ENCODE assay signal across 18 mouse cellular contexts in the genomic region with DNA sequence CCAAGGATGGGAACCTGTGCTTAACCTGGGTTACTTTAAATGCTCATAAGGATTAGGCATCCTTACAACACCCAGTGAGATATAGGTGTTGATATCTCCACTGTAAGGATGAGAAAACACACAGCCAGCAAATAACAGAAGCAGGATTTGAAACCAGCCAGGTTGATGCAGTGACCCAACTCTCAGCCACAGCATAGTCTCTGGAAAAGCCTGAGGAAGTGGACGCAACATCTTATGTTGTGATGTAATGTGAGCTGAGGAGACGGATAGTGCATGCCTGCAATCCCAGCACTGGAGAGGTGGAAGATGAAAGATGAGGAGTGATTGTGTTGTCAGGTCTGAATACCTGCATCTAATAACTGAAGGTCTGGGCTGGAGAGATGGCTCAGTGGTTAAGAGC. TPM values are rescaled to one million over a fixed set of nuclear protein-coding genes. Genes with fewer than 3 reads are reported as not detected.
DNase-seq lines count a peak whose midpoint lies in the region; ATAC-seq lines count a peak whose summit lies in the region.
"Had no signal": no experiment of that assay in that cellular context is flagged by ENCODE, and none has a peak within 500 bp of the region (broad histone marks: within the 10 kb centered on the region; RNA-seq: fewer than 3 reads in every experiment).

No protein-coding gene starts in this region.

- no peak for DNase-seq in cerebellum, adult 9-11 months
- DNase-seq: adrenal gland, adult 2 months; adrenal gland, adult 8-10 months; adrenal gland, postnatal 10 days; adrenal gland, postnatal 14 days; adrenal gland, postnatal 25 days; adrenal gland, postnatal 36 days; B cell, adult 2 months; cerebellum, adult 11 months; cerebellum, adult 11-12 months; cerebellum, adult 18-20 months had no signal

- peak; percentile 61 for ATAC-seq in granulocyte monocyte progenitor cell, adult 5-6 weeks (replicated peaks; ENCODE audit: poor library complexity, severe bottlenecking)
- ATAC-seq in megakaryocyte progenitor cell, adult 5-6 weeks (replicated peaks; ENCODE audit: poor library complexity) = peak; percentile 50
- ATAC-seq in erythroblast, adult 5-6 weeks (replicated peaks; ENCODE audit: low FRiP score, poor library complexity, severe bottlenecking) = no peak
- ATAC-seq: activated CD4-positive, CD25-positive, alpha-beta regulatory T cell, adult 4 months; CD4-positive, CD25-positive, alpha-beta regulatory T cell, adult 4 months; Patski had no signal

RNA-seq across cellular contexts. Expression of gene Mylk, which starts 22.4 kb away (rescaled TPM):
- 0.17 and 0.92 TPM in 2 replicates for total RNA-seq in granulocyte monocyte progenitor cell, adult 5-6 weeks (2014; fragmentation: Nextera tagmentation)
- 3.1 and 4.3 TPM in 2 replicates for total RNA-seq in granulocyte monocyte progenitor cell, adult 5-6 weeks (2017)
- total RNA-seq in megakaryocyte progenitor cell, adult 5-6 weeks (2015) = 0.59 and 0.77 TPM in 2 replicates
- 0.79 and 1.7 TPM in 2 replicates for total RNA-seq in megakaryocyte progenitor cell, adult 5-6 weeks (2017)
- 0.38 and 0.63 TPM in 2 replicates for total RNA-seq in erythroblast, adult 5-6 weeks (2015; ENCODE audit: low replicate concordance)
- 0.85 and 1.1 TPM in 2 replicates for total RNA-seq in erythroblast, adult 5-6 weeks (2017; ENCODE audit: low replicate concordance)
- total RNA-seq: MEL had no signal
